Mouse (Mus musculus): ENCODE measurements around the gene Whamm.
A peak's percentile ranks its signal among the peaks of the same experiment; 100 is the strongest.

Whamm gene

DNA sequence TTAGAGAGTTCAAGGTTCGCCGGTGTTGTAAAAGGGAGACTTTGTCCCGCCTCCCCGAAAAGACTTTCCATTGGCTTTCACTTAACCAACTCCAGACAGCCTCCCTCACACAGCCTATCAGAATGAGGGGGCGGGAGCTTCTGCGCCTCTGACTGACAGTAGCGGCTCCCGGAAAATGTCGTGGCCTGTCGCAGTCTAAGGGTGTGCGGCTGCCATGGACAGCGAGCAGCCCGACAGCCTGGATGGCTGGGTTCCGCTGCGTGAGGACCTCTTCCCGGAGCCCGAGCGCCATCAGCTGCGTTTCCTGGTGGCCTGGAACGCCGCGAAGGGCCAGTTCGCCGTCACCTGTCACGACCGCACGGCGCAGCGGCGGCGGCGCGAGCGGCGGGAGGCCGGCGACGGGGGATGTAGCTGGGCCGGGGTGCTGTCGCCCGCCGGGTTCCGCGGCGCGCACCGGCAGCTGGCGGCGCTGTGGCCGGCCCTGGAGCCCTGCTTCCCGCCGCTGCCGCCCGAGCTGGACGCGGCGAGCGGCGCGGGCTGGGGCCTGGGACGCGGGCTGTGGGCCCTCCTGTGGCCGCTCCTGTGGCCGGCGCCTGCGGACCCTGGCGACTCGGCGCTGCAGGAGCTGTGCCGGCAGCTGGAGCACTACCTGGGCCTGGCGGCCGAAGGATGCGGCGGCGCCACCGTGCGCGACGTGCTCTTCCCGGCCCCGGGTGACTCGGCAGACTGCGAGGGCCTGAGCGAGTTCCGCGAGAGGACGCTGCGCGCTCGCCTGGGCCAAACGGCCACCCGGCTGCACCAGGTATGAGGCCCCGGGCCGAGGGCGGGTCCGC, at the start of gene Whamm:
Whamm (plus strand) TSS at position 159 of the 833 bp plus-strand sequence.
- DNase-seq (ENCODE audit: low read depth, low spot score): peak; percentile 95

DNA sequence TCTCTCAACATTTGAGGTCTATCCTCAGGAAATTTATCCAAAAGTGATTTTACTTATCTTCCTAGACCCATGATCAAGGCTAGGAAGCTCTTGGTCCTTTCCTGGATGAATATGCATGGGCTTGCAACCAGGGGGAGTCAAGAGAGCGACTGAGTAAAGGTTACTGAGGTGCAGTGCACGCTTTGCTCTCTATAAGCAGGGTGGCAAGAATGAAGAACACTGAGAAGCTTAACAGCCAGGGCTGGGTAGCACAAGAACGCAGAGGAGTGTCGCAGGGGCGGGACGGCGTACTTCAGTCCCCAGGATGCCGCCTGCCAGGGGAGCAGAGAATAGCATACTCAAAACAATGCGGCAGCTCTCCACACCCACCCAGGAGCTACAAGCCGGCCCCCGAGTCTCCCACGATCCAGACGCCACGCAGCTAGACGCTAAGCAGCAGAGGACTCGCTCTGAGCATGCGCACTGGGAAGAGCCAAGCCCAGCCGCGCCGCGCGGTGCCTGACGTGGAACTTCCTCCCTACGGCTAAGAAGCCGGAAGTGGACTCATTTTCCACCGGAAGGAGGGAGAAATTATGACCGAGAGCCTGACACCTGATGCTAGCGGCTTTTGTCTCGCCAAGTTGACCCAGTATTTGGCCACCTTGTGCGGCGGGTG, 47.9 kb upstream of the Whamm start:
- peak; percentile 91 for DNase-seq (ENCODE audit: low read depth, low spot score)

- no peak for DNase-seq (ENCODE audit: low read depth, low spot score)
These were observed 47.4 kb upstream of the Whamm start for GRCm38 (mm10) chr7:81523663-81524017.

DNA sequence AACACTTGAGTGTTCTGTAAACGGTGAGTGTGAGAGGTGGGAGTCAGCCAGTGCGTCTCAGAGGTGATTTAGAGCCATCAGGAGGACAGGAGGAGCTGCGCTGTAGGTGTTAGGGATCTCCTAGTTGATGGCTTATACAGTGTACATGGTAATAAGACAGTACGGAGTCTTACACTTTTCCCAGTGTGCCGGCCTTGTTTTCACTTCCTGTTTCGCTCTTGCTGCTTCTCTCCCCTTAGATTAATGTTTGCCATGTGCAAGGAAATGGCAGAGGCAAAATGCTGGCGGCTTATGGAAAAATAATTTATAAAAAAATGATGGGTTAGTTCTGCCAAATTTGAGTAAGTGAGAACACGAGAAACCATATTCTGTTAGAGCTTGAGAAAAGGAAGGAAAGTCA, 42.1 kb upstream of the Whamm start:
- peak; percentile 35 for DNase-seq (ENCODE audit: low read depth, low spot score)

- DNase-seq (ENCODE audit: low read depth, low spot score): no peak
These were observed 39.6 kb upstream of the Whamm start for GRCm38 (mm10) chr7:81531462-81531861.

DNA sequence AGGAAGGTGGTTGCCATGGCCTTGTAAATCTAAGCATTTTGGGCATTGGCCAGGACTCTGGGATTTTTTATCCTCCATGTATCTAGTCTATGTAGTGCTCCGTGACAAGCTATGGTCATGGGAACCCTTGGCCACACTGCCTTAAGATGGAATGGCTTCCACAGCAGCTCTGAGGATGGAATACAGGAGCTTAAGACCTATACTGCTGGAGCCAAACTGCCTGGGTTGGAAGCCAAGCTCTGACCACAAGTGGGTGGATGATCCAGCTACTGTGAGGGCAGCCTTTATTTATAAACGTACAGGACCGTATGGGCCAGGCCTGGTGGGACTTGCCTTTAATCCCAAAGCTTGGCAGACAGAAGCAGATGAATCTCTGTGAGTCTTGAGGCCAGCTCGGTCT, 34.6 kb upstream of the Whamm start:
- DNase-seq (ENCODE audit: low read depth, low spot score): no peak

GRCm38 (mm10) chr7:81538070-81538675, 32.9 kb upstream of the Whamm start:
- peak; percentile 28 for DNase-seq (ENCODE audit: low read depth, low spot score)

- no peak for DNase-seq (ENCODE audit: low read depth, low spot score)
These were observed 31.5 kb upstream of the Whamm start for GRCm38 (mm10) chr7:81539565-81539964.

DNA sequence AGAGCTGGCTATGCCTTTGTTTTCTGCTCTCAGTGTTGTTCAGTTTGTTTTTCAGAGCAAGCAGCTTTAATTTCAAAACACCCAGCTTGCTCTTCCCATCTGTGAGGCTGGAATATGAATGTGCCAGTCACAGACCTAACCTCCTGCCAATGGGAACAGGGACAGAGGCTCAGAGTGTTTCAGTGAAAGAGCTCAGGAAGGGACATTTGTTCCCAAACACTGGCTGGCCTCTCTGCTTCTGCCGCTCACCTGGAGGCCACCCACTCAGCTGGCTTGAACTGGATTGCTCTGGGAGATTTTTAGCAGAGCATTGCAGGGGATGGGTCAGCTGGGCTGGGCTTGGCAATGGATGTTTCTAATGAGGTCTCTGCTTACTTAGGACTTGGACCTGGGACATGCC, 30.1 kb upstream of the Whamm start:
- DNase-seq (ENCODE audit: low read depth, low spot score): no peak

GRCm38 (mm10) chr7:81541924-81542524, 29.0 kb upstream of the Whamm start:
- no peak for DNase-seq (ENCODE audit: low read depth, low spot score)

DNA sequence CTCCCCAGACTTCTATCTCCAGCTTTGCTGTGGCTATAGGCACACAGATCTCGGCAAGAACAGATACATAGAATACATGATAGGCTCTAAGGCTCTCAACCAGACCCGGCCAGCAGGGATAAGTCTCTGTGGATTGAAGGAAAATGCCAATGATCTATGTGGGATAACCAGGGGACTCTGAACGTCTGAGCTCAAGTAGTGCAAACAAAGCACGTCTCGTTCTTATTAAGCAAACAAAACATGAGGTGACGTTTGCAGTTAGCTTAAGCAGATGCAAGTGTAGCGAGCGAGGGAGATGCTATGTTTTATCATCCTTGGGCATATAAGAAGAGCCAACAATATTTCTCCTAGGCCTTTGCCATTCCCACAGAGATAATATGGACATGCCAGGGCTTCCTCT, 28.1 kb upstream of the Whamm start:
- DNase-seq (ENCODE audit: low read depth, low spot score): no peak

GRCm38 (mm10) chr7:81548864-81549263, 22.2 kb upstream of the Whamm start:
- no peak for DNase-seq (ENCODE audit: low read depth, low spot score)

GRCm38 (mm10) chr7:81553589-81553988, 17.5 kb upstream of the Whamm start:
- no peak for DNase-seq (ENCODE audit: low read depth, low spot score)

DNA sequence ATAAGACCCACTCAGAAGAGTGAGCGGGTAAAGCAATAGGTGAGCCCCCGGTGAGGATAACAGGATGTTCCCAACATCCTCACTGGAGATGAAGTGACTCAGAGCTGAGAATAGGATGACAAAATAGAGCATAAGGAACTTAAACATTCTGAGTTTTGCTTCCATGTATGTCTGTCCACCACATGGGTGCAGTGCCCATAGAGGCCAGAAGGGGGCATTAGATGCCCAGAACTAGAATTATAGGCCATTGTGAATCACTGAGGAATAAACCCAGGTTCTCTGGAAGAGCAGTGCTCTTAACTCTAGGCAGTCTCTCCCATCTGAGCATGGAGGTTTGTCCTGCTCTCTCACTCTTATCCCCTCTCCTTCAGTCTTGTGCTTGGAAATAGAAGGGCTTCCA, 16.7 kb upstream of the Whamm start:
- DNase-seq (ENCODE audit: low read depth, low spot score): peak; percentile 59

DNA sequence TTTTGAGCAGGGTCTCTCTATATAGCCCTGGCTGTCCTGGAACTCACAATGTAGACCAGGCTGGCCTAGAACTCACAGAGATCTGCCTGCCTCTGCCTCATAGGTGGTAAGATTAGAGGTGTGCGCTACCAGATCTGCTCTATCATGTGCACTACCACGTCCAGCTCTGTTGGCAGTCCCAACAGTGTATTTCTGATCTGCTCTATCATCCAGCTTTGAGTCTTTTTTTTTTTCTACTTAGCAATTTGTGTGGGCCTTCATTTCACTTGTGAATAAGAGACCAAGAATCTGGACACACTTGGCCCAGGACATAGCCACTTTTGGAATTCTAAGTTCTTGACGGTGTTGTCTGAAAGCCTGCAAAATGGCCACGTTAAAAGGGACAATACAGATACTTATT, 14.2 kb upstream of the Whamm start:
- no peak for DNase-seq (ENCODE audit: low read depth, low spot score)

DNA sequence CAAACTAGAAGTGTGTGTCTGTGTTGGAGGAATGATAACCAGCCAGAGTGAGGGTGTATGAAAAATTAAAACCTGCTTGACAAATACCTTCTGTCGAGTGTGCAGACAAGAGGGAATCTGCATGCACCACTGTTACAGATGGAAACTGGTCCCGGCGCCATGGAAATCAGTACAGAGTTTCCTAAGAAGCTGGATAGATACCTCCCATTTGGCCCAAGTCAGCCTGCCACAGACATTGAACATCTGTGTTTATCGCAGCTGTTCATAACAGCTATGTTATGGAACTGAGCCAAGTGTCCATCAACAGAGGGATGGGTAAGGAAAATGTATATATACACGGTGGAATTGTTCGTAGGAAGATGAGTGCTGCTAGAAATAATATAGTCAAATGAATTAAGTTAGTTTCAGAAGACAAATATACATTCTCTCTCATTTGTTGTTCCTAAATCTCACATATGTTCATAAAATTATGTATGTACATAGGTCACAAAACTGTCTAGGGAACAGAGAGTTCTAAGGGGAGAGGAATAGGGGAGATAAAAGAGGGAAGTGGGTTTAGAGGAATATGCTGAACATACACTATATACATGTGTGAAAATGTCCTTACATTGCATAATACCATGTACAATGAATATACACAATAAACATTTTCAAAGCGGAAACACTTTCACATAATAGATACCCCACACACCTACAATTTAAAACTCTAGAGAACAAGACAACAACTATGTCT, 13.6 kb upstream of the Whamm start:
- no peak for DNase-seq (ENCODE audit: low read depth, low spot score)

DNA sequence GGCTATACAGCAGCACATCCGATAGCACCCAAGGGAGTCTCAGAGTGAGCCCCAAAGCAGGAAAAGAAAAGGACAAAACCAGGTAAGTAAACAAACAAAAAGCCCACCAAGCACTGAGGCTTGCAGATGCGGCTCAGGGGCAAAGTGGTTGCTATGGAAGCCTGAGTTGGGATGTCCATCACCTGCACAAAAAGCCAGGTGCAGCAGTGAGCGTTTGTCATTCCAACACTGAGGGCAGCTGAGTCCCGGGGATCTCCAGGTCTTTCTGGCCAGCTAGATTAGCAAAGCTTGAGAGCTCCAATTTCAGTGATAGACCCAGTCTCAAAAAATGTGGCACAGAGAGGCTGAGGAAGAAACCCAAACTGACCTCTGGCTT, 13.1 kb upstream of the Whamm start:
- no peak for DNase-seq (ENCODE audit: low read depth, low spot score)

GRCm38 (mm10) chr7:81559231-81559980, 11.7 kb upstream of the Whamm start:
- DNase-seq (ENCODE audit: low read depth, low spot score): no peak

GRCm38 (mm10) chr7:81560101-81561049, 10.7 kb upstream of the Whamm start:
- DNase-seq (ENCODE audit: low read depth, low spot score): no peak

- DNase-seq (ENCODE audit: low read depth, low spot score): no peak
These were observed 9.9 kb upstream of the Whamm start for GRCm38 (mm10) chr7:81561211-81561610.
